Mouse (Mus musculus): ENCODE data around the gene Col6a1.
A peak's percentile ranks its signal among the peaks of the same experiment; 100 is the strongest.
"Not testable (repeated sequence)": the region's sequence is repeated elsewhere in the genome, so short reads cannot be mapped to it uniquely, and the experiment has no call there.

Col6a1 gene

DNA sequence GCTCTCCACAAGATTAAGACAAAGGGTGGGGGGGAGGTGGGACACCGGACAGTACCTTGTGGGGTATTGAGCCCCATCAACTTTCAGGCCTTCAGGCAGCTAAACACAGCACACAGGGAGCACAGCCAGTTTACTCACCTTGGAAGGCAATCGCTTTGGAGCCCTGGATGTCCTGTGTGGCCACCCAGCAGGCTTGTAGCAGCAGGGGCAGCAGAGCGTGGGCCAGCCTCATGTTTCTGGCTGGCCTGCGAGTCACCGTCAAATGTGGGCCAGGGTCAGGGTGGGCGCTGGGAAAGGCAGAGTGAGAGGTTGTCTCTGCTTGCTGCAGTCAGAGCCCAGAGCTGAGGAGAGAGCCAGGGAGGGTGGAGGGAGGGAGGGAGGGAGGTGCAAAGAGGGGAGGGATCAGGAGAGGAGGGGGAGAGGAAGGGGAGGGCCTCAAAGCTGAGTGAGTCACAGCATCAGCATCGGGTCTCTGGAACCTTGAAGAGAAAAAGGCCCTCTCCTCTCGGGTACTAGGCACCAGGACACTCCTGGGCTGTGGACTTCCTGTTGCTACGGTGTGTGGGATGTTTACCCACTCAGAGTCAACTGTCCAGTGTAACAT, at the start of gene Col6a1:
TSS of gene Col6a1 (minus strand) at position 487 of the 604 bp plus-strand sequence.
- no peak for DNase-seq (ENCODE audit: low spot score in 2 of 2)

DNA sequence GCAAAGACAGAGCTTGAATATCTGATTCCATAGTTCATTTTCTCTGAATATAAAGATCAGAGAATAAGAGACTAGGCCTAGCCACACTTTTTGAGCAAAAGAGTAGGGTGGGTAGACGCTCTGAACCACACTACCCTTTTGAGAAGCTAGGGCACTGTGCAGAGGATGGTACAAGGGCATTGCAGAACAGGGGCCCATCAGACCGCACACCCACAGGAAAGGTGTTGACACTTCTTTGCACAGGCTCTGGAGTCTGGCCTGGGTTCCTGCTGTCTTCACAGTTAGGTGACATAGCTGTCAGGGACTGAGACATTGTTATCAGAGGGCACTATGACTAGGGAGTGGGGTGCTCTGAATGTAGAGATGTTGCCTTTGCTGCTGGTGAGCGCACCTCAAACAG, 45.7 kb upstream of the Col6a1 start:
- DNase-seq (ENCODE audit: low spot score in 2 of 2): no peak

DNA sequence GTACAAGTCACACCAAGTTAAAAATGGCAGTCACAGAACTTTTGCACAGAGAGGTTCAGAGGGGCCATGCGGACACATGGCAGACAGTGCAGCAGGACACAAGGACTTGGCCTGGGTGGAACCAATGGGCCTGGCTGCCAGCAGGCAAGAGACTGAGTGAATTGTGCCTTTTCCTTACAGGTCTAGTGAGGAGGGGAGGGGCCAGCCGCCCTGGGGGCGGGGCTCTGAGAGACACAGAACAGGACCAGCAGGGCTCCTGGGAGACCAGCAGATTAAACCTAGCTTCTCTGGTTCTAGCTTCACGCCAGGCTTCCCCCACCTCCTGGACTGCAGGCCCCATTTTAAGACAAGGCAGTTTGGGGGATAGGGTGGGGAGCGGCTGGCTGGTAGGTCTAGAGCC, 45.1 kb upstream of the Col6a1 start:
- DNase-seq (ENCODE audit: low spot score in 2 of 2): no peak

DNA sequence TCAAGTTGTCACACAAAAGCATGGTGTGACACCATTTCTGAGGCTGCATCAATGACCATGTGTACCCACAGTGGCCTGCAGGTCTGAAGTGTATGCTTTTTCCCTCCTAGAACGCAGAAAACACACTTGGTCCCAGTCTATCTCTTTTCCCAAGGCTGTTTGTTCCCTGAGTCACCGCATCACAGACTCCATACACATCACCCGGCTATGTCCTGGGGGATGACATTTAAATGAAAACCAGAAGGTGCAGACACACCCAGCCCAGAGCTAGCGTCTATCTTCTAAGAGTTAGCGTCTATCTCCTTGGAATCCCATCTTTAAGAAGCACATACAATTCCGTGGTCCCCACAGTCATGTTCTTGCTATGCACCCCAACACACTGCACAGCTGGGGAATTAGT, 43.6 kb upstream of the Col6a1 start:
- no peak for DNase-seq (ENCODE audit: low spot score in 2 of 2)

DNA sequence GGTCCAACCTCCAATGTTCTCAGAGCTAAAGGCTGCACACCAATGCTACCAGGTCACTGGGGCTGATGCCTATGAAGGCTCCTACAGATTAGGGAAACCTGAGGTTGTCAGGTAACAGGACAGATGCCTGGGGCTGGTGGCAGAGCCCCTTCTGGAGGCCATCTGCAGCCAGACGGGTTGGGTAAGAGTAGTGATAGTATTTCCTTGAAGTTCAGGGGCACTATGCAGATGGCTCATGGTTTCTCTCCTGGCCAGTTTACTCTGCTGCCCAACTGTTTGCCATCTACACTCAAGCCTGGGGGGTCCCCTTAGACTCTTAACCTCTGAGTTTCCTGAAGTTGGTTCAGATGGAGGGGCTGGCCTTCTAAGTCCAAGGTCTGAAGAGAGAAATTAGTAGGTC, 40.2 kb upstream of the Col6a1 start:
- DNase-seq (ENCODE audit: low spot score in 2 of 2): no peak

DNA sequence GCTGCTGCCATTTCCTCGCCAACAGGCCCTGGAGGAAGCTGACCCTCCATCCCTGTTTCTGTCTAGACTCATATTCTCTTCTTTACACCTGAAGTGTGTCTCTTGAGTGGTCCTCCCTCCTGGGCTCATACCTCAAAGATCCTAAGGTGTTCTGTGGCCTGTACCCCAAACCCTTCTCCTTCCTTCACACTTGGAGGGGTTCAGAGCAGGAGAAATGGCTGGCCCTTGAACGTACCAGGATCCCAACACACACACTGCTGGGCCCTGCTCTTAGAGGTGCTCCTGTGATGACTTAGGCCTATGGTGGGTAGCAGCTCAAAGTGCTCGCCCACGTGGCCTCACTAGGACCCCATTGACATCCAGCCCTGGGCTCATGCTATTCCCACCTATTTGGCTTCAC, 39.0 kb upstream of the Col6a1 start:
- DNase-seq (ENCODE audit: low spot score in 2 of 2): no peak

DNA sequence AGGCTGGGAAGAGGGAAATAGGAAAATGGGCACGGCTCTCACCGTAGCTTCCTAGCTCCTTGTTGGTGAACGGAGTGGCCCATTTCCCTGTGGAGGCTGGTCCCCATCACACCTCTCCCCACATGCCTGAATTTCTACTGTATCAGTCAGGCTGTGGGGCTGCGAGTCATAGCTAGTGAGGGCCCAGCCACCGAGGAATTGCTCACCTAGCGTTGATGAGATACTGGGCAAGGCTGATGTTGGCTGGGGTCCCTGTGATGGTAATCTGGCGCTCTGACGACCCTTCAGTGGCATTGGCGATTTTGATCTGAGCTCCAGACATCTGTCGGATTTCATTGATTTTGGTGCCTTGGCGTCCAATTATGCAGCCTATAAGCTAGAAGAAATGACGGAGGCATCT, 37.0 kb upstream of the Col6a1 start:
- no peak for DNase-seq (ENCODE audit: low spot score in 2 of 2)

DNA sequence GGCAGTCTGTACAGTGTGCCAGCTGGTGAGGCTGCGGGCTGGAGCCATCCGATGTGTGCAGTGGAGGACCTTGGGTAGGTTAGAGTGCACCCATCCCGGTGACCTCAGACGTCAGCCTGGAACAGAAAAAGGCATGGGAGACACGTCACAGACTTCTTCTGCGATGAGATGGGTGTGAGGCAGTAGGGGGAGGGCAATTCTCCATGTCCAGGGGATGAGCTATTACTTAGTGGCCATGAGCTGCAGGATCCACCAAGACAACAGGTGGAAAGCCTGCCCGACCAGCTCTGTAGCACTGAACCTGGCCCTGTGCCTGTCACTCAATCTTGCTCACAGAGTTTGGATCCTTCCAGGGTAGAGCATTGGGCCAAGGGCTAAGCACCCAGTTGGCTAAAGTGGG, 36.4 kb upstream of the Col6a1 start:
- DNase-seq (ENCODE audit: low spot score in 2 of 2): no peak

DNA sequence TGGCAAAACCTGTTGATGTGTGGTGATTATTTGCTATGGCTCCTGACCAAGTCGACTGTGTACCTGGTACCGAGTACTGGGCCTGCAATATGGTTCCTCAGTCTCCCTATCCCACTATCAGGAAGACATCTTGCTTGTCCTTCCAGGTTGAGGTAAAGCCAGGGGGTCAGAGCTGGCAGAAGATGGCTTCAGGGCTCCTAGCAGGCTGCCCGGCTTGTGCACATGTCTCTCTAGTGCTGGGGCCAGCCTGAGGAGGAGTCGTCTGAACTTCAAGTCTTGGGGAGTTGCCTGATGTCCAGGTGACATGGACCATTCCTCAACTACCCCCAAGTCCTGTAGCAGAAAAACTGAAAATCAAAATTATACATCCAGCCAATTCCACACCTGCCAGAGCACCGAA, 33.9 kb upstream of the Col6a1 start:
- no peak for DNase-seq (ENCODE audit: low spot score in 2 of 2)

DNA sequence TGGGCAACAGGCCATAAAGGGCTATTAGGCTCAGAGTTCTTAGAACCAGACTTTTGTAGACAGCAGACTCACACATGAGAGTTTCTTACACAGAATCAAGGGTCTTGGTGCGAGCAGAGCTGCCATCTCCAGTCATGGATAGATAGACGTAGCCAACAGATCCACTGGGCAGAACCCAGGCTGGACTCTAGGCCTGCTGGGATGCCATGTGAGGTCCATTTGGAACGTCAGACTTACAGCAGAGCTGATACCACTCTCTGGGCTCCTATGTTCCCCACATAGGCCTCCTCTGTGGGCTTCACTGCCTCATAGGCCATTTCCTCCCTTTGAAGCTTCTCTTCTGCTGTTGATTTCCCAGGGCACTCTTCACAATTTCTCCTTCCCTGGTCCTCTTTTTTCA, 27.7 kb upstream of the Col6a1 start:
- DNase-seq (ENCODE audit: low spot score in 2 of 2): no peak

DNA sequence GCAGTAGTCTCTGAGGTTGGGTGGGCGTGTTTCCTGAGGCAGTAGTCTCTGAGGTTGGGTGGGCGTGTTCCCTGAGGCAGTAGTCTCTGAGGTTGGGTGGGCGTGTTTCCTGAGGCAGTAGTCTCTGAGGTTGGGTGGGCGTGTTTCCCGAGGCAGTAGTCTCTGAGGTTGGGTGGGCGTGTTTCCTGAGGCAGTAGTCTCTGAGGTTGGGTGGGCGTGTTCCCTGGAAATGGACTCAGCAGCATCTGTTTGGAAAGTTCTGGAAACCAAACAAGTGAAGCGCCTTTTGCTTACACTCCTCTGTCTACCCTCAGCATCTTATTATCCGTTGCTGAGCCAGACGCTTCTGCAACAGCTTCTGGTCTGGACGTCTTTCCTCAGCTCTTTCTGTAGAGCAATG, 18.3 kb upstream of the Col6a1 start:
- DNase-seq (ENCODE audit: low spot score in 2 of 2): not testable (repeated sequence)

DNA sequence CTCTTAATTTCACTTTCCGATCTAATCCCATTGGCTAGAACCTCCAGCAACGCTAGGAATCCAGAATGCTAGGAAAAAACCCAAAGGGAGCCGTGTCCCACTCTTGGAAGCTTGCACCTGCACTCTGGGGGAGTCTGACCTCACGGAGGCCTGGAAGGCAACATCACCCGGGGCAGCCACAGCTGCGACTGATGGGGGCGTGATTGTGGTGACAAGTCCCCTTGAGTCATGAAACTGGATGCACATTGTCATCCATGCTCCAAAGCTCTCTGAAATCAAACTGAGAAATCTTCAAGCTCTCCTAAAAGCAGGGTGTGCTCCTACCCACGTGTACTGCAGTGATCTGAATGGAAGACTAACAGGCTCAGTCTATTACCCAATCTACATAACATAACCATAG, 10.8 kb upstream of the Col6a1 start:
- no peak for DNase-seq (ENCODE audit: low spot score in 2 of 2)

DNA sequence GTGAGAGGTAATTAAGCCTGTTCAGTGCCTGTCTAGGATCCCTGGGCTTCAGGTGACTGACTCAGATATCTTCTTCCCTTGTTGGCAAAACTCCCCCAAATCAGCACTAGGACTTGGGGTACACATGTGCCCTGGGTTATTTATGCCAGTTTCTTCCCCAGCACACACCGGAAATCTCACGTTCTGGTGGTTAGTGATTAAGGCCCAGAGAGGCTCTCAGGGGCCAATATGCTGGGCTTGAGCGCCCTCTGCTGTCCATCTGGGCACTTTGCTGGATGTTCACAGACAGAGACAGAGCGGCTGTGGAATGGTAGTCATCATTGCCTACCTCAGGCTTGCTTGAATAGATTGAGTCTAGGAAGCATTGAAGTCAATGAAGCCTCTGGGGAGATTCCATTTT, 9.0 kb upstream of the Col6a1 start:
- DNase-seq (ENCODE audit: low spot score in 2 of 2): peak; percentile 55 to 84

DNA sequence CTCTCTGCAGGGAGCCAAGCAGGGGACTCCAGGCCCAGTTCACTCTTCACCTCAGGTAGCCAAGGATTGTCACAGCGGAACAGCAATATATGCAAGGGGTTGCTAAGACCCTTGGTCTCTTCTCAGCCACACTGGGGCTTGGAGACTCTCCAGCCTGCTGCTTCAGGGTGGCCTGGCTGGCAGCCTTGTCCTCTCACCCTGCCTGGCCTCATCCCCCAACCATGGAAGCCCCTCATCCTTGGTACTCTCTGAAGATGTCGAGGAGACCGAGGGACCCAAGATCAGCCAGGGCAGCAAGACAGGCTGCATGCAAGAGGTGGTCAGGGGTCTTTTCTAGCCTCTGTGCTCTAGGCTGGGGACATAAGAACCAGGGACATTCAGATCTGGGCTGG, 7.7 kb upstream of the Col6a1 start:
- DNase-seq (ENCODE audit: low spot score in 2 of 2): no peak

DNA sequence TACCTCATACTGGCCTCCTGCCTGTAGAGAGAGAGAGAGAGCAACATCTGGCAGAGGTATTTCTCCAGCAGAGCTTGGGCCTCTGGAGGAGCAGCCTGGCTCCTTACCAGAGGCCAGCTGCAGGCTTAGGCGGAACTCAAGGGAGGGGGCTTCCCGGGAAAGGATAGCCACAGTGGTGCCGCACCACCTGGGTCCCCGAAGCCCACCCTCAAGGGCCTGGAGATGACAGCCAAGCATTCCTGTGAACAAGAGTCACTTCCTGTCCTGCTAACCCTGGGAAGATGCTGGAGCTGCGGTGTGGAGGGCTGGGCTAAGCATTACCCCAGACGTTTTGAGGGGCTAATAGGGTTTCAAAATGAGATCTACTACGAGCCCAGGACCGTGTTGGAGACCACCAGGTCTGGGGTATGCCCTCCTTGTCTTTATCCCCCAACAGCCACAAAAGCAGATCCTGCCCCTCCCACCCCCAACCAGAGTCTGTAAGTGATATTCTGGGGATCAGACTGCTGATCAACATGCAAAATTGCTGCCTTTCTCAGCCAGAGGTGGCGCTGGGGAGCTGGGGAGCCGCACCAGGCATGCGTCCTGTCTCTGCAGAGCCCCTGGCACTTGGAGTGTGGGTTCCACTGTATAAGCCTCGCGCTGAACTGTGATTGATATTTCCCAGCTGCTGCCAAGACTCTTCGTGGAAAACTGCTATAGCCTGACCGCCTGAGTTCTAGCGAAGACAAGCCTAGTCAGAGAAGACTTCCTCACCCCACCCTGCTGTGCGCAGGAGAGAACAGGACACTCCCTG, 7.1 kb upstream of the Col6a1 start:
- peak; percentile 61 to 81 for DNase-seq (ENCODE audit: low spot score in 2 of 2)

DNA sequence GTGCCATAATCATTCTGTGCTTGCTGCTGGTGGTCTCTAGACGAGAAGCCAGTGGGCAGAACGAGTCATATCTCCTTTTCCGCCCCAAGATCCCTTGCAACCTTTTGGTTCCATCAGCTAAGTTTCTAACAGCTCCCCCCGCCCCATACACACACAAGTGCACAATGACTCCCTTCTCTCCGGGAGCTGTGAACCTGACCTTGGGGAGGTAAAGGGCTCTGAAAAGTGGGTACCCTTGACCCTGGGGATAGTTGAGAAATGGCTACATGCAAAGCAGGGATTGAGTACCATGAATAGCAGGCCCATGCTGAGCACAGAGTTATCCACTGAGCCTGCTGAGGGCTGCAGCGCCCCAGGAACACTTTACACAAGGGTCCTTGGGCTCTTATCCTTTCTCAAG, 6.4 kb upstream of the Col6a1 start:
- no peak for DNase-seq (ENCODE audit: low spot score in 2 of 2)

DNA sequence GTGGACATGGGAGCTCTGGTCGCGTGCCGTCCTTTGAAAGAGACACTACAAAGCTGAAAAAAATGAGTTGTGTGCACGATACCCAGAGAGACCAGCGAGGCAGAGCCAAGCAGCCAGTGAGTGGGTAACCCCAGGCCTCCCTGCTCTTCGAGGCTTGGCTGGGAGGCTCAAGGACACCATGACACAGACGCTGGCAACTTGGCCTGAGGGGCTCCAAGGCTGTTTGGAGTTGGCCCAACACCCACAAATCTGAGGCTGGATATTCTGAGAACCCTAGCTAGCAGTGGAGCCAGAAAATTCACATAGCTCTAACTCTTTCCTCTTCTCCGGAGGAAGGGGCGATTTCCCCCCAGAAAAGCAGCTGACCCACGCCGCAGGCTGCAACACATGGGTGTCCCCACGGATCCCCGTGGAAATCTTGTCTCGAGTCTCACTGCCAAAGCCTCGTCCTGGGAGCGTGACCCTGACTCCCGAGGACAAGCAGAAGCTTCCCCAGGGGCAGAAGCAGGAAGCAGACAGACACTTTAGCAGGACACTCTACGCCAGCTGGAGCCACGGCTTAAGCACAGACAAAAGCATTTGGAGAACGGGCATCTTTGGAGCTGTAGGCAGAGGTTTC, 5.8 kb upstream of the Col6a1 start:
- no peak for DNase-seq (ENCODE audit: low spot score in 2 of 2)

DNA sequence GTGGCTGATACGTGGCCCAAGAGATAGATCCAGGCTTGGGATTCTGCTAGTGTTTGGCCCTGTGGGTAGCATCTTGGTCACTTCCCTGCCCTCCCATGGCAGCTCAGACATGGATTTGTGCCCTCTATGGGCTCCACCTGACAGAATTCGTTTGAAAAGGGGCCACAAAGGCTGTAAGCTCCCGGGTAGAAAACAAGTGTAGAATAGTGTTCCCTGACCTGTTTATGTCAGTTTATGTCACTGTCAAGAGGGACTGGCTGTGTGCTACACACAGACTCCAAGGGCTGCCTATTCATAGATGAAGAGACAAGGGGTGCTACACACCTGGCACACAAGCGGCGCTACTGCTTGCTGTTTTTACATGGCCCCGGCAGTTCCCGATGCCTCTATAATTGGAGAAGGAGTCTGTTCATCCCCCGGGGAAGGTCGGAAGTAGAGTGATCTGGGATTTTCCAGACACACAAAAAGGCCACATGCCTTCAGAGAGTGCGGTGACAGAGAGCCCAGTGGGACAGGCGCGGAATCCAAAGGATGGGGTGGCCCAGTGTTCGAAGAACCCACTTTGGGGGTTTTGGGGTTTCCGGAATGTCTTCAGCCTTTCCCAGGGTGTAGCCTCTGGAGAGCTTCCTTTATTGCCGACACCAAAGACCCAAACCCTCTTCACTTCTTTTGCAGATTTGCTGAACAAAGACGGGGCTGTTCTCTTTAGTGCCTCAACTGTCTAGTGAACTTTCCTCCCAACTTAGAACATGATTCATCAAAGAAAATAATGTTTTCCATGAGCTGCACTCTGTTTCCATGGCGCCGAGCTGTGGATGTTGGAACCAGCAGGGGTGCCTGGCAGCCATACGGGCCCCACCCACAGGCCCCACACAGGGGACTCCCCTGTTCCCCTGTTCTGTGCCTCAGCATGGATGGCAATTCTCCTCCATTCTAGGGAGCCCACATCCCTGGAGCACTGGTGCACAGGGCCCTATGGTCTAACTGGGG, 4.0 kb upstream of the Col6a1 start:
- no peak for DNase-seq (ENCODE audit: low spot score in 2 of 2)

DNA sequence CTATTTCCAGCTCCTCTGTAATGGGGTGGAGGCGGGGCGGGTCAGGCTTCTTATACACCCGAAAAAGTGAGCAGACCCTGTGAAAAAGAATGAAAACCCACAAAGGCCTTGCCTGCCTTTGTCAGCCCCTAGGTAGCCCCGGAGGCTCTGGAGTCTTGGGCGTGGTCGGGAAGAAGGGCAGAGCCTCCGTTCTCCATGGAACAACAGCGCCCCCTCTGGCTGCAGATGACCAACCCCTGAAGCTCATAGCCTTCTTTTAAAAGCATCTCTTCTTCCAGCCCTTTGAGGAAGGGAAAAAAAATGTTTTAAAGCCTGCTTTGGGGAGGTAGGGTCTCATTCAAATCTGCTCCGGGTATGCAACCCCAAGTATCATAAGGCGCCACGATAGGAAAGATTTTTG, 2.4 kb upstream of the Col6a1 start:
- peak; percentile 63 to 78 for DNase-seq (ENCODE audit: low spot score in 2 of 2)

DNA sequence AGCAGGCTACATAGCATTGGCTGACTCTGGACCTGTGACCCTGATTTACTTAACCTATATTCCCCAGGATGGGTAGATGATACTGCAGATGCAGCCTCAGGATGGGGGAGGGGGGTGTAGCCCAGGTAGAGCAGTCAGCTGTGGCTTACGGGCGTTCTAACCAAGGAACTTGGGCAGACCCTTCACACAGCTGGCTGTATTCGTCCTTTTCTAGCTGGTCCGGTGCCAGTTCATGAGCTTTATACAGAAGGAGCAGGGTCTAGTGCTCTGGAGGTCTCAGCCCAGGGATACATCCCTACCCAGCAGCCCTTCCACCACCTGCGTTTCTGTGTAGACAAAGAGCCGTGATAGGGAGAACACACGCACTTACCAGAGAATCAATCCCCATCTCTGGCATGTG, 1.3 kb upstream of the Col6a1 start:
- no peak for DNase-seq (ENCODE audit: low spot score in 2 of 2)

DNA sequence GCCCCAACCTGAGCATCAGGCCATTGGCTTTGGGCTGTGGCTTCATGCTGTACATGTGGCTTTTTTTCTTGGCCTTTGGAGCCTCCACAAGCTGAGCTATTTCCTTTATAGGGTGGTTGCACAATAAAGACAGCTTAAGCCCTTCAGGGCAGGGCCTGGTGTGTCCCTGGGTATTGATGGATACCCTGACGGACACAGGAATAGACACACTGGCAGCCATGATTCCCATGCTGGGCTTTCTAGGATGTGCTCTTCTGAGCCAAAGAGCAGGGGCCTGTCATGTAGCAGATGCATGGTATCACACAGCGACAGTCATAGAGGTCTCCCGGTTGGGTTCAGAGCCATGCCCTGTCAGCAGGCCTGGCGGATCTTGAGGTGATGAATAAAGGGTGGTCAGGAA, 898 bp upstream of the Col6a1 start:
- DNase-seq (ENCODE audit: low spot score in 2 of 2): no peak

DNA sequence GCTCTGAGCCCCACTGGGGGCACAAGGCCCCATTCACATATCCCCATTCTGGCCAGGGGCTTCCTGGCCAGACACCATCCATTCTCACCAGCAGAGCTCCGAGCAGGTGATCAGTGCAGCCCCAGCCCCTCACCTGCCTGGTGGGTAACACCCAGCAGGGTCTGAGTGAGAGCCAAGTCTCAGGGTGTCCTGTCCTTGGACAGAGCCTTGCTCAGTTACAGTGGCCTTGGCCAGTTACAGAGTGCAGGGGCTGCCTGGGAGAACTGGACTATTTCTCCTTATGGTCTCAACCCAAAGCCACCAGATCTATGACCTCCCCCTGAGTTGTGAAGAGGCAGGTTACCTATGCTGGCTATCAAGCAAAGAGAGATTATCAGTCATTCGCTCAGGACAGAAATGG, 871 bp downstream of the Col6a1 start:
- DNase-seq (ENCODE audit: low spot score in 2 of 2): no peak
